Mouse (Mus musculus) macrophage (primary cell): ENCODE results near the gene Il12rb2. TPM values are rescaled to one million over a fixed set of nuclear protein-coding genes. Genes with fewer than 3 reads are reported as not detected.

Experiments used
- H3K27ac ChIP-seq: fragments of 350-480 bp; formaldehyde crosslinking; 2 replicates; pipeline ENCODE4 v1.9.0; 2021
- H3K36me3 ChIP-seq: fragments of 350-480 bp; formaldehyde crosslinking; 2 replicates; pipeline ENCODE4 v1.9.0; 2021; ENCODE audit errors: inconsistent target
- H3K4me3 ChIP-seq: fragments of 350-480 bp; formaldehyde crosslinking; 2 replicates; pipeline ENCODE4 v1.9.0; 2021; ENCODE audit errors: inconsistent target
- H3K79me2 ChIP-seq: fragments of 350-480 bp; formaldehyde crosslinking; 2 replicates; pipeline ENCODE4 v1.9.0; 2021; ENCODE audit errors: inconsistent target
- WGBS: methylation state at CpG from one replicate; pipeline ENCODE4 v1.1.7; 2026; ENCODE audit warnings: inconsistent platforms; ENCODE audit not compliant: missing documents; 5-methylcytosine and 5-hydroxymethylcytosine counted together
- polyA plus RNA-seq: library from polyadenylated mRNA; stranded (reverse); fragments of 250-400 nt; gene quantifications from 3 replicates; pipeline ENCODE4 v1.2.4, GENCODE M21; 2018; ENCODE audit warnings: inconsistent platforms

The Il12rb2 gene
- polyA plus RNA-seq, 1 experiment from 2014 or later, result 33.6 TPM

- under 1% methylated on average over 61 of the region's 65 CpGs for WGBS
- Histone ChIP-seq H3K27ac (peak overlapping the region; percentile 54), H3K79me2 (peaks cover 52% of the 10 kb centered on the region), H3K4me3 (peak overlapping the region; percentile 73), H3K36me3 (peaks cover 13% of the 10 kb centered on the region; the same call in 1 of the 2 replicates)
Measured at GRCm38 (mm10) chr6:67267408-67268244, 108.4 kb downstream of the Il12rb2 start.

- WGBS, result under 1% methylated on average over 54 of the region's 68 CpGs
- peaks cover 6% of the 10 kb centered on the region; the same call in 1 of the 2 replicates for H3K36me3 ChIP-seq
- peaks cover 44% of the 10 kb centered on the region for H3K79me2 ChIP-seq
- H3K4me3 ChIP-seq, result peak overlapping the region; percentile 77
- H3K27ac ChIP-seq, result peak overlapping the region; percentile 48
Measured at GRCm38 (mm10) chr6:67266664-67267407, 109.2 kb downstream of the Il12rb2 start.

GRCm38 (mm10) chr6:67266159-67266657 is 109.8 kb downstream of the Il12rb2 start:
- whole genome bisulfite sequencing, result under 1% methylated on average over 23 of the region's 23 CpGs
- Histone ChIP-seq H3K79me2 (peaks cover 37% of the 10 kb centered on the region), H3K4me3 (peak overlapping the region; percentile 77), H3K36me3 (no peaks in the 10 kb centered on the region; the same call in 1 of the 2 replicates), H3K27ac (peak overlapping the region; percentile 48)

GRCm38 (mm10) chr6:67264935-67265334 is 111.1 kb downstream of the Il12rb2 start:
- Histone ChIP-seq H3K4me3 (no peak overlapping the region), H3K79me2 (peaks cover 25% of the 10 kb centered on the region), H3K36me3 (no peaks in the 10 kb centered on the region), H3K27ac (no peak overlapping the region)
- 76% methylated on average over 7 of the region's 7 CpGs for WGBS

GRCm38 (mm10) chr6:67251095-67251494 is 124.9 kb downstream of the Il12rb2 start:
- WGBS, result 93% methylated on average over 4 of the region's 4 CpGs
- H3K4me3 ChIP-seq, result no peak overlapping the region
- no peaks in the 10 kb centered on the region for H3K36me3 ChIP-seq

GRCm38 (mm10) chr6:67244451-67244850 is 131.5 kb downstream of the Il12rb2 start:
- Histone ChIP-seq H3K79me2 (no peaks in the 10 kb centered on the region), H3K36me3 (no peaks in the 10 kb centered on the region), H3K27ac (no peak overlapping the region), H3K4me3 (no peak overlapping the region)
- WGBS, result 96% methylated on average over 5 of the region's 5 CpGs

More at GRCm38 (mm10) chr6:67251095-67251494, 124.9 kb downstream of the Il12rb2 start:
- no peaks in the 10 kb centered on the region for H3K79me2 ChIP-seq
- H3K27ac ChIP-seq, result no peak overlapping the region

- no peaks in the 10 kb centered on the region for H3K36me3 ChIP-seq
- no peak overlapping the region for H3K4me3 ChIP-seq
- H3K79me2 ChIP-seq, result no peaks in the 10 kb centered on the region
- 99% methylated on average over 7 of the region's 7 CpGs for WGBS
- no peak overlapping the region for H3K27ac ChIP-seq
Measured at GRCm38 (mm10) chr6:67243765-67244420, 132.1 kb downstream of the Il12rb2 start.

Other genes with a start within 250 kb of the Il12rb2 start
- 276 to 1,082 TPM (median 590 TPM) in 3 replicates for gene Serbp1, start 138.0 kb downstream of the Il12rb2 start, polyA plus RNA-seq
- 0.06 to 0.11 TPM in 2 of 3 replicates, not detected in the other for gene Il23r, start 115.7 kb upstream of the Il12rb2 start, polyA plus RNA-seq
- gene Tacstd2, start 159.6 kb upstream of the Il12rb2 start, polyA plus RNA-seq, result 0.07 TPM in 1 of 3 replicates, not detected in the others